Mouse (Mus musculus): ENCODE measurements around the gene Tex13c2. TPM values are rescaled to one million over a fixed set of nuclear protein-coding genes. Genes with fewer than 3 reads are reported as not detected.

The Tex13c2 gene
- not detected for total RNA-seq (2021)
- long read RNA-seq, experiment 1 = 0 reads
- long read RNA-seq, experiment 2 = 0 reads

- DNase-seq = no peak
These were observed at the start of gene Tex13c2 for GRCm38 (mm10) chrX:42489446-42489845. Gene Tex13c2 (plus strand): TSS chrX:42489691.

GRCm38 (mm10) chrX:42450305-42450704 is 39.2 kb upstream of the Tex13c2 start:
- DNase-seq = no peak

GRCm38 (mm10) chrX:42453001-42453400 is 36.5 kb upstream of the Tex13c2 start:
- DNase-seq = no peak

- DNase-seq = no peak
These were observed 35.0 kb upstream of the Tex13c2 start for GRCm38 (mm10) chrX:42454533-42454932.

- no peak for DNase-seq
These were observed 845 bp downstream of the Tex13c2 start for GRCm38 (mm10) chrX:42490336-42490735.

GRCm38 (mm10) chrX:42500538-42500937 is 11.0 kb downstream of the Tex13c2 start:
- no peak for DNase-seq

- no peak for DNase-seq
These were observed 13.0 kb downstream of the Tex13c2 start, which contains the start of gene Sh2d1a for GRCm38 (mm10) chrX:42502291-42503043. Gene Sh2d1a (plus strand): TSS chrX:42502453.

- DNase-seq = no peak
These were observed 21.6 kb downstream of the Tex13c2 start for GRCm38 (mm10) chrX:42511105-42511504.

- DNase-seq = peak in 1 of 2 experiments; percentile 2
These were observed 23.1 kb downstream of the Tex13c2 start for GRCm38 (mm10) chrX:42512567-42512966.

GRCm38 (mm10) chrX:42522868-42523267 is 33.4 kb downstream of the Tex13c2 start:
- DNase-seq = no peak

GRCm38 (mm10) chrX:42530703-42531102 is 41.2 kb downstream of the Tex13c2 start:
- DNase-seq = no peak

- no peak for DNase-seq
These were observed 50.7 kb downstream of the Tex13c2 start for GRCm38 (mm10) chrX:42540030-42540755.

GRCm38 (mm10) chrX:42540756-42541053 is 51.2 kb downstream of the Tex13c2 start:
- peak; percentile 64 to 69 for DNase-seq

Other genes with a start within 250 kb of the Tex13c2 start
- not detected for gene Sh2d1a, start 12.8 kb downstream of the Tex13c2 start, total RNA-seq (2021)

Measured in adrenal gland, postnatal 36 days (tissue).